Mouse (Mus musculus) erythroid progenitor cell, adult 5-6 weeks (primary cell): ENCODE data around the gene 2310033P09Rik. TPM values are rescaled to one million over a fixed set of nuclear protein-coding genes. Genes with fewer than 3 reads are reported as not detected.

Experiments
- ATAC-seq: replicated peaks from 2 replicates; pipeline ENCODE4 v1.8.0; 2016; ENCODE audit warnings: moderate number of reproducible peaks, mild to moderate bottlenecking, moderate TSS enrichment, inconsistent platforms; ENCODE audit not compliant: poor library complexity, low FRiP score, severe bottlenecking
- total RNA-seq, 2 experiments: library from RNA; stranded (forward) in 1 of 2; stranded (reverse) in 1 of 2; fragments of 150-400 nt in 1 of 2; fragments of 186-747, 209-891 nt in 1 of 2; gene quantifications; 2 replicates each; pipeline versions ENCODE4 v1.2.3 to v1.2.4; 2015 to 2017; ENCODE audit warnings: low replicate concordance in 2 of 2

Gene 2310033P09Rik
- total RNA-seq, 2 experiments from 2014 or later: 13.4 to 17.5 TPM

- no peak for ATAC-seq
Measured at GRCm38 (mm10) chr11:59226251-59226650, 18.1 kb downstream of the 2310033P09Rik start.

GRCm38 (mm10) chr11:59226787-59227603, 18.9 kb downstream of the 2310033P09Rik start:
- no peak for ATAC-seq

GRCm38 (mm10) chr11:59227604-59228121, 19.5 kb downstream of the 2310033P09Rik start:
- peak; percentile 22 for ATAC-seq

GRCm38 (mm10) chr11:59228122-59228953, 20.2 kb downstream of the 2310033P09Rik start, which contains the start of gene Arf1:
TSS of gene Arf1 (minus strand) at chr11:59228270.
- peak; percentile 91 for ATAC-seq

GRCm38 (mm10) chr11:59230144-59230760, 22.1 kb downstream of the 2310033P09Rik start:
- ATAC-seq: peak; percentile 58; the same call in 1 of the 2 replicates

- no peak for ATAC-seq
Measured at GRCm38 (mm10) chr11:59232797-59233196, 24.7 kb downstream of the 2310033P09Rik start.

- ATAC-seq: peak; percentile 75
Measured at GRCm38 (mm10) chr11:59238525-59239427, 30.7 kb downstream of the 2310033P09Rik start.

GRCm38 (mm10) chr11:59239428-59239785, 31.3 kb downstream of the 2310033P09Rik start:
- no peak for ATAC-seq

- ATAC-seq: no peak
Measured at GRCm38 (mm10) chr11:59239796-59240195, 31.7 kb downstream of the 2310033P09Rik start.

GRCm38 (mm10) chr11:59241841-59242240, 33.7 kb downstream of the 2310033P09Rik start:
- no peak for ATAC-seq

- no peak for ATAC-seq
Measured at GRCm38 (mm10) chr11:59243856-59244255, 35.7 kb downstream of the 2310033P09Rik start.

GRCm38 (mm10) chr11:59248101-59248500, 40.0 kb downstream of the 2310033P09Rik start:
- ATAC-seq: no peak

GRCm38 (mm10) chr11:59259647-59260046, 51.5 kb downstream of the 2310033P09Rik start:
- no peak for ATAC-seq

Other genes starting within 250 kb of the 2310033P09Rik start
- 10.1 and 18.0 TPM in 2 replicates for gene Trim11, start 230.2 kb upstream of the 2310033P09Rik start, total RNA-seq (2015; ENCODE audit: low replicate concordance)
- 11.3 and 15.2 TPM in 2 replicates for gene Trim11, start 230.2 kb upstream of the 2310033P09Rik start, total RNA-seq (2017; ENCODE audit: low replicate concordance)
- under 0.01 and 0.42 TPM in 2 replicates for gene Obscn, start 71.9 kb upstream of the 2310033P09Rik start, total RNA-seq (2015; ENCODE audit: low replicate concordance)
- gene Obscn, start 71.9 kb upstream of the 2310033P09Rik start, total RNA-seq (2017; ENCODE audit: low replicate concordance): 0.90 and 2.3 TPM in 2 replicates
- 17.2 and 33.9 TPM in 2 replicates for gene Iba57, start 44.6 kb upstream of the 2310033P09Rik start, total RNA-seq (2015; ENCODE audit: low replicate concordance)
- 35.6 and 54.2 TPM in 2 replicates for gene Iba57, start 44.6 kb upstream of the 2310033P09Rik start, total RNA-seq (2017; ENCODE audit: low replicate concordance)
- not detected in 2 replicates for gene Gjc2, start 25.1 kb upstream of the 2310033P09Rik start, total RNA-seq (2015; ENCODE audit: low replicate concordance)
- not detected in 2 replicates for gene Gjc2, start 25.1 kb upstream of the 2310033P09Rik start, total RNA-seq (2017; ENCODE audit: low replicate concordance)
- 20.5 and 24.3 TPM in 2 replicates for gene Guk1, start 16.1 kb upstream of the 2310033P09Rik start, total RNA-seq (2015; ENCODE audit: low replicate concordance)
- 14.2 and 30.1 TPM in 2 replicates for gene Guk1, start 16.1 kb upstream of the 2310033P09Rik start, total RNA-seq (2017; ENCODE audit: low replicate concordance)
- 3.4 and 8.6 TPM in 2 replicates for gene Mrpl55, start 5.8 kb upstream of the 2310033P09Rik start, total RNA-seq (2015; ENCODE audit: low replicate concordance)
- 18.7 and 49.0 TPM in 2 replicates for gene Mrpl55, start 5.8 kb upstream of the 2310033P09Rik start, total RNA-seq (2017; ENCODE audit: low replicate concordance)
- gene Arf1, start 19.9 kb downstream of the 2310033P09Rik start, total RNA-seq (2015; ENCODE audit: low replicate concordance): 118 and 138 TPM in 2 replicates
- 107 and 109 TPM in 2 replicates for gene Arf1, start 19.9 kb downstream of the 2310033P09Rik start, total RNA-seq (2017; ENCODE audit: low replicate concordance)
- not detected in 2 replicates for gene Wnt3a, start 82.4 kb downstream of the 2310033P09Rik start, total RNA-seq (2015; ENCODE audit: low replicate concordance)
- gene Wnt3a, start 82.4 kb downstream of the 2310033P09Rik start, total RNA-seq (2017; ENCODE audit: low replicate concordance): not detected in 2 replicates
- not detected in 2 replicates for gene Wnt9a, start 98.6 kb downstream of the 2310033P09Rik start, total RNA-seq (2015; ENCODE audit: low replicate concordance)
- not detected in 2 replicates for gene Wnt9a, start 98.6 kb downstream of the 2310033P09Rik start, total RNA-seq (2017; ENCODE audit: low replicate concordance)
- not detected in 2 replicates for gene Prss38, start 167.3 kb downstream of the 2310033P09Rik start, total RNA-seq (2015; ENCODE audit: low replicate concordance)
- not detected in 2 replicates for gene Prss38, start 167.3 kb downstream of the 2310033P09Rik start, total RNA-seq (2017; ENCODE audit: low replicate concordance)
- 2.5 and 3.4 TPM in 2 replicates for gene Jmjd4, start 241.7 kb downstream of the 2310033P09Rik start, total RNA-seq (2015; ENCODE audit: low replicate concordance)
- 2.3 and 3.2 TPM in 2 replicates for gene Jmjd4, start 241.7 kb downstream of the 2310033P09Rik start, total RNA-seq (2017; ENCODE audit: low replicate concordance)
- gene Snap47, start 242.9 kb downstream of the 2310033P09Rik start, total RNA-seq (2015; ENCODE audit: low replicate concordance): not detected in 2 replicates
- 0.13 and 6.4 TPM in 2 replicates for gene Snap47, start 242.9 kb downstream of the 2310033P09Rik start, total RNA-seq (2017; ENCODE audit: low replicate concordance)